8 mouse cellular contexts compared by ENCODE assay signal in the genomic region with DNA sequence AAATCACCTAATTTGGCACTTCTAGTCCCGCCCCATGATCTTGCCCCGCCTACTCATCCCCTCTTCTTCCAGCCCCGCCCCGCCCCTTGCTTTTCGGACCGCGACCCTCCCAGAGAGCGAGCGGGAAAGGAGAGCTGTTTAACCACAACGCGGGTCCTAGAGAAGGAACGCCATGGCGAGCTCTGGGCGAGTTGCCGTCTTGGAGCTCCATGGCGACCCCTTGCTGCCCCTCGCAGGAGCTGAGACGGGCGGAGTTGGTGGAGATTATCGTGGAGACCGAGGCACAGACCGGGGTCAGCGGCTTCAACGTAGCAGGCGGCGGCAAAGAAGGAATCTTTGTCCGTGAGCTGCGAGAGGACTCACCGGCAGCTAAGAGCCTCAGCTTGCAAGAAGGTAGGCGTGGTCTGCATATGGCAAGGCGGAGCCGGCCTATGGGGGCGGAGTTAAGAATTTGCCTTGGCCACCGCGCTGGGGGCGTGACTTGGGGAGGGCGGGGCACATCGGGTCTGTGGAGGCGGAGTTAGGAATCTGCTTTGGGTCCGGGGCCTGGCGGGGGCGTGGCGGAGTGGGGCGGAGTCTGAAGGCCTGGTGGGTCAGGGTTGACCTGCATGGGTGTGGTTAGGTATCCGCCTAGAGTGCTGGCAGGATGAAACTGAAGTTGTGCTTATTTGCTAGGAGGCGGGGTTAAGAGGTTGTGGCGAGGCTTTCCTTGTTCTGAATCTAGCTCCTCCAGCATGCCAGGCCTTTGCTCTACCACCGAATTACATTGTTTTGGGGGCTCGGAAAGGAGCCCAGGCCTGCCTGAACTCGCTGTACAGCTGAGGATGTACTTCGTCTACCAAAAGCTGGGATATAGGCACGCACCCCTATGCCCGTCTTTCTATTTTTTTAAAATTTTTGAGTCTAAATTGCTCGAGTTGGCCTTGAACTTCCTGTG. TPM values are rescaled to one million over a fixed set of nuclear protein-coding genes. Genes with fewer than 3 reads are reported as not detected.
DNase-seq lines count a peak whose midpoint lies in the region; ATAC-seq and TF ChIP-seq lines count a peak whose summit lies in the region.

No protein-coding gene starts in this region.

- TF ChIP-seq EP300 in liver, embryonic 14.5 days (IDR thresholded peaks at IDR 0.05; ENCODE audit: low read depth): no peak
- TF ChIP-seq EP300 in stomach, postnatal 0 days (optimal IDR thresholded peaks at IDR 0.05): no peak

- no peaks in the 10 kb centered on the region for H3K9me3 ChIP-seq in forebrain, embryonic 10.5 days
- no peaks in the 10 kb centered on the region for H3K9me3 ChIP-seq in heart, embryonic 15.5 days (replicated peaks)
- no peaks in the 10 kb centered on the region for H3K9me3 ChIP-seq in liver, embryonic 14.5 days (ENCODE audit: control insufficient read depth, low read length)
- no peaks in the 10 kb centered on the region for H3K9me3 ChIP-seq in neural tube, embryonic 11.5 days (ENCODE audit: control insufficient read depth, low read length)
- no peaks in the 10 kb centered on the region for H3K9me3 ChIP-seq in stomach, postnatal 0 days (ENCODE audit: control insufficient read depth, low read length)

- no peaks in the 10 kb centered on the region for H3K36me3 ChIP-seq in forebrain, embryonic 10.5 days (replicated peaks)
- no peaks in the 10 kb centered on the region for H3K36me3 ChIP-seq in heart, embryonic 15.5 days
- no peaks in the 10 kb centered on the region for H3K36me3 ChIP-seq in liver, embryonic 14.5 days (replicated peaks; ENCODE audit: control insufficient read depth, insufficient read depth, low read depth)
- H3K36me3 ChIP-seq in neural tube, embryonic 11.5 days (ENCODE audit: control insufficient read depth, insufficient read depth, low read length): no peaks in the 10 kb centered on the region
- no peaks in the 10 kb centered on the region for H3K36me3 ChIP-seq in stomach, postnatal 0 days (ENCODE audit: control insufficient read depth, insufficient read depth, low read length)

- peak; percentile 42; the same call in 1 of the 2 replicates for TF ChIP-seq CTCF in liver, embryonic 14.5 days (IDR thresholded peaks at IDR 0.05; ENCODE audit: low read depth)
- peak; percentile 47 for TF ChIP-seq CTCF in stomach, postnatal 0 days (IDR thresholded peaks at IDR 0.05; ENCODE audit: low read depth)

- H3K9ac ChIP-seq in heart, embryonic 15.5 days: peak overlapping the region; percentile 68
- peak overlapping the region; percentile 84 for H3K9ac ChIP-seq in liver, embryonic 14.5 days (replicated peaks)
- H3K9ac ChIP-seq in neural tube, embryonic 11.5 days (ENCODE audit: low read length): peak overlapping the region; percentile 54
- peak overlapping the region; percentile 73 for H3K9ac ChIP-seq in stomach, postnatal 0 days (ENCODE audit: low read length)

- H3K4me1 ChIP-seq in forebrain, embryonic 10.5 days: peaks cover 28% of the 10 kb centered on the region
- peaks cover 19% of the 10 kb centered on the region for H3K4me1 ChIP-seq in heart, embryonic 15.5 days (replicated peaks)
- H3K4me1 ChIP-seq in liver, embryonic 14.5 days (replicated peaks; ENCODE audit: control insufficient read depth in 2 of 2, insufficient read depth in 2 of 2, low read length in 1 of 2): peaks cover 10 to 12% of the 10 kb centered on the region in 2 experiments
- H3K4me1 ChIP-seq in neural tube, embryonic 11.5 days (ENCODE audit: control insufficient read depth, insufficient read depth, low read length): peaks cover 2% of the 10 kb centered on the region; the same call in 1 of the 2 replicates
- H3K4me1 ChIP-seq in stomach, postnatal 0 days (replicated peaks; ENCODE audit: control insufficient read depth, insufficient read depth): peaks cover 5% of the 10 kb centered on the region

- peak overlapping the region; percentile 85 for H3K4me2 ChIP-seq in heart, embryonic 15.5 days
- peak overlapping the region; percentile 91 for H3K4me2 ChIP-seq in liver, embryonic 14.5 days (ENCODE audit: low read depth)
- H3K4me2 ChIP-seq in neural tube, embryonic 11.5 days (ENCODE audit: low read depth): peak overlapping the region; percentile 44
- peak overlapping the region; percentile 59 for H3K4me2 ChIP-seq in stomach, postnatal 0 days (replicated peaks; ENCODE audit: low read depth)

- peak; percentile 96 to 99 for DNase-seq in CD8-positive naive resting alpha-beta T cell, adult 2 months (ENCODE audit: low read depth in 2 of 2, low spot score in 2 of 2)
- DNase-seq in c-Kit-positive CD71-negative TER-119-negative erythroid progenitor cells, embryonic 14.5 days (ENCODE audit: low read depth): peak; percentile 98
- peak; percentile 100 for DNase-seq in forebrain, embryonic 10.5 days (ENCODE audit: extremely low spot score, low spot score)
- DNase-seq in kidney, postnatal 25 days: peak; percentile 99
- DNase-seq in liver, embryonic 14.5 days (ENCODE audit: low read depth in 3 of 3, low spot score in 3 of 3): peak; percentile 95 to 98 (median 95)
- peak; percentile 99 for DNase-seq in neural tube, embryonic 11.5 days (ENCODE audit: low spot score)
- DNase-seq in stomach, postnatal 0 days (ENCODE audit: low spot score): peak; percentile 100

- ATAC-seq in heart, embryonic 15.5 days (replicated peaks; ENCODE audit: insufficient number of reproducible peaks, insufficient read depth, low FRiP score, low read depth): peak; percentile 93
- peak; percentile 93 for ATAC-seq in liver, embryonic 14.5 days (ENCODE audit: insufficient read depth)
- ATAC-seq in neural tube, embryonic 11.5 days (ENCODE audit: insufficient read depth, low FRiP score, low TSS enrichment): peak; percentile 87
- peak; percentile 95 for ATAC-seq in stomach, postnatal 0 days (ENCODE audit: low FRiP score, low TSS enrichment)

- peak overlapping the region; percentile 65 for H3K4me3 ChIP-seq in forebrain, embryonic 10.5 days
- peak overlapping the region; percentile 74 for H3K4me3 ChIP-seq in heart, embryonic 15.5 days
- H3K4me3 ChIP-seq in liver, embryonic 14.5 days (ENCODE audit: insufficient read depth in 1 of 2, low read depth in 2 of 2, low read length in 2 of 2): peak overlapping the region; percentile 70 to 72
- H3K4me3 ChIP-seq in neural tube, embryonic 11.5 days (ENCODE audit: low read depth, low read length): peak overlapping the region; percentile 39
- H3K4me3 ChIP-seq in stomach, postnatal 0 days (ENCODE audit: low read depth, low read length): peak overlapping the region; percentile 49

- under 1% methylated on average over 54 of the region's 54 CpGs for WGBS in forebrain, embryonic 10.5 days
- WGBS in heart, embryonic 15.5 days: under 1% methylated on average over 49 of the region's 54 CpGs
- WGBS in liver, embryonic 14.5 days (ENCODE audit: insufficient replicate concordance): under 1% methylated on average over 54 of the region's 54 CpGs
- WGBS in neural tube, embryonic 11.5 days: 1% methylated on average over 54 of the region's 54 CpGs
- WGBS in stomach, postnatal 0 days: under 1% methylated on average over 52 of the region's 54 CpGs

- H3K27me3 ChIP-seq in forebrain, embryonic 10.5 days (ENCODE audit: poor library complexity, severe bottlenecking): no peaks in the 10 kb centered on the region
- H3K27me3 ChIP-seq in heart, embryonic 15.5 days: no peaks in the 10 kb centered on the region
- no peaks in the 10 kb centered on the region for H3K27me3 ChIP-seq in liver, embryonic 14.5 days (ENCODE audit: control insufficient read depth, insufficient read depth, low read length)
- no peaks in the 10 kb centered on the region for H3K27me3 ChIP-seq in neural tube, embryonic 11.5 days (ENCODE audit: control insufficient read depth, insufficient read depth, low read length)
- H3K27me3 ChIP-seq in stomach, postnatal 0 days (ENCODE audit: control insufficient read depth, insufficient read depth, low read length): no peaks in the 10 kb centered on the region

- H3K27ac ChIP-seq in forebrain, embryonic 10.5 days: peak overlapping the region; percentile 97
- peak overlapping the region; percentile 100 for H3K27ac ChIP-seq in heart, embryonic 15.5 days
- peak overlapping the region; percentile 97 for H3K27ac ChIP-seq in liver, embryonic 14.5 days
- H3K27ac ChIP-seq in neural tube, embryonic 11.5 days (ENCODE audit: low read depth, low read length): peak overlapping the region; percentile 86
- H3K27ac ChIP-seq in stomach, postnatal 0 days (replicated peaks): peak overlapping the region; percentile 97

RNA-seq across cellular contexts. Expression of a gene that starts 8.9 kb away (rescaled TPM):
- 3.1 TPM in 2 replicates for polyA plus RNA-seq in forebrain, embryonic 10.5 days (2016; fragmentation: Nextera tagmentation; extraction: Ambion mirVana)
- 1.7 and 3.0 TPM in 2 replicates for polyA plus RNA-seq in heart, embryonic 15.5 days (2015; fragmentation: Nextera tagmentation; extraction: Ambion mirVana)
- polyA plus RNA-seq in liver, embryonic 14.5 days (2012; rRNA removed): 0.55 and 0.73 TPM in 2 replicates
- 0.23 and 0.29 TPM in 2 replicates for polyA plus RNA-seq in liver, embryonic 14.5 days (2014; fragmentation: Nextera tagmentation; extraction: Ambion mirVana)
- polyA plus RNA-seq in neural tube, embryonic 11.5 days (2014; fragmentation: Nextera tagmentation; extraction: Ambion mirVana): 0.99 and 1.3 TPM in 2 replicates
- 2.1 and 2.2 TPM in 2 replicates for polyA plus RNA-seq in stomach, postnatal 0 days (2015; fragmentation: Nextera tagmentation; extraction: Ambion mirVana)

RNA-seq across cellular contexts. Expression of a gene that starts 15.1 kb away (rescaled TPM):
- 0.41 and 0.63 TPM in 2 replicates for polyA plus RNA-seq in forebrain, embryonic 10.5 days (2016; fragmentation: Nextera tagmentation; extraction: Ambion mirVana)
- 0.29 TPM in 2 replicates for polyA plus RNA-seq in heart, embryonic 15.5 days (2015; fragmentation: Nextera tagmentation; extraction: Ambion mirVana)
- polyA plus RNA-seq in liver, embryonic 14.5 days (2012; rRNA removed): 0.49 and 0.50 TPM in 2 replicates
- 0.06 TPM in 1 of 2 replicates, not detected in the other for polyA plus RNA-seq in liver, embryonic 14.5 days (2014; fragmentation: Nextera tagmentation; extraction: Ambion mirVana)
- 0.30 and 0.50 TPM in 2 replicates for polyA plus RNA-seq in neural tube, embryonic 11.5 days (2014; fragmentation: Nextera tagmentation; extraction: Ambion mirVana)
- polyA plus RNA-seq in stomach, postnatal 0 days (2015; fragmentation: Nextera tagmentation; extraction: Ambion mirVana): 0.23 and 0.39 TPM in 2 replicates

RNA-seq across cellular contexts. Expression of a gene that starts 21.3 kb away (rescaled TPM):
- polyA plus RNA-seq in forebrain, embryonic 10.5 days (2016; fragmentation: Nextera tagmentation; extraction: Ambion mirVana): 17.7 and 18.6 TPM in 2 replicates
- polyA plus RNA-seq in heart, embryonic 15.5 days (2015; fragmentation: Nextera tagmentation; extraction: Ambion mirVana): 34.9 and 37.2 TPM in 2 replicates
- 9.9 and 13.5 TPM in 2 replicates for polyA plus RNA-seq in liver, embryonic 14.5 days (2012; rRNA removed)
- 19.7 and 20.3 TPM in 2 replicates for polyA plus RNA-seq in liver, embryonic 14.5 days (2014; fragmentation: Nextera tagmentation; extraction: Ambion mirVana)
- polyA plus RNA-seq in neural tube, embryonic 11.5 days (2014; fragmentation: Nextera tagmentation; extraction: Ambion mirVana): 17.0 and 18.4 TPM in 2 replicates
- polyA plus RNA-seq in stomach, postnatal 0 days (2015; fragmentation: Nextera tagmentation; extraction: Ambion mirVana): 50.0 and 53.0 TPM in 2 replicates

RNA-seq across cellular contexts. Expression of a gene that starts 34.4 kb away (rescaled TPM):
- polyA plus RNA-seq in forebrain, embryonic 10.5 days (2016; fragmentation: Nextera tagmentation; extraction: Ambion mirVana): 21.7 and 24.8 TPM in 2 replicates
- polyA plus RNA-seq in heart, embryonic 15.5 days (2015; fragmentation: Nextera tagmentation; extraction: Ambion mirVana): 19.0 and 21.9 TPM in 2 replicates
- polyA plus RNA-seq in liver, embryonic 14.5 days (2012; rRNA removed): 22.6 and 24.0 TPM in 2 replicates
- 22.5 and 25.3 TPM in 2 replicates for polyA plus RNA-seq in liver, embryonic 14.5 days (2014; fragmentation: Nextera tagmentation; extraction: Ambion mirVana)
- polyA plus RNA-seq in neural tube, embryonic 11.5 days (2014; fragmentation: Nextera tagmentation; extraction: Ambion mirVana): 22.8 and 24.0 TPM in 2 replicates
- 23.9 and 25.2 TPM in 2 replicates for polyA plus RNA-seq in stomach, postnatal 0 days (2015; fragmentation: Nextera tagmentation; extraction: Ambion mirVana)

RNA-seq across cellular contexts. Expression of a gene that starts 45.0 kb away (rescaled TPM):
- polyA plus RNA-seq in forebrain, embryonic 10.5 days (2016; fragmentation: Nextera tagmentation; extraction: Ambion mirVana): 41.9 and 42.0 TPM in 2 replicates
- polyA plus RNA-seq in heart, embryonic 15.5 days (2015; fragmentation: Nextera tagmentation; extraction: Ambion mirVana): 49.3 and 73.2 TPM in 2 replicates
- polyA plus RNA-seq in liver, embryonic 14.5 days (2012; rRNA removed): 48.9 and 55.9 TPM in 2 replicates
- polyA plus RNA-seq in liver, embryonic 14.5 days (2014; fragmentation: Nextera tagmentation; extraction: Ambion mirVana): 55.0 TPM in 2 replicates
- 72.0 and 73.9 TPM in 2 replicates for polyA plus RNA-seq in neural tube, embryonic 11.5 days (2014; fragmentation: Nextera tagmentation; extraction: Ambion mirVana)
- 117 and 128 TPM in 2 replicates for polyA plus RNA-seq in stomach, postnatal 0 days (2015; fragmentation: Nextera tagmentation; extraction: Ambion mirVana)

Comparison
In these comparisons a context has a peak if more than half of its experiments do, and no peak if none do; other contexts are left out.
1. Peak in every context shown above with its lines: DNase-seq, ATAC-seq, H3K4me3 ChIP-seq and H3K27ac ChIP-seq.